8 mouse cellular contexts compared by ENCODE assay signal in genomic region chr7:135768592-135768991, GRCm38 (mm10). TPM values are rescaled to one million over a fixed set of nuclear protein-coding genes. Genes with fewer than 3 reads are reported as not detected.
DNase-seq lines count a peak whose midpoint lies in the region; ATAC-seq and TF ChIP-seq lines count a peak whose summit lies in the region.

No protein-coding gene starts in this region.

- WGBS in lung, adult 2 months = 4% methylated on average over 3 of the region's 3 CpGs

- peak; percentile 69 to 72 for DNase-seq in B cell, adult 2 months
- peak; percentile 87 for DNase-seq in adrenal gland, adult 2 months
- DNase-seq in embryo, embryonic 11.5 days (ENCODE audit: low read depth, low spot score) = peak; percentile 61
- DNase-seq in kidney, postnatal 4 days = peak; percentile 96
- DNase-seq in lung, adult 2 months = peak; percentile 81
- peak; percentile 44 for DNase-seq in retina, adult 2 months (ENCODE audit: low read depth, low spot score)
- peak; percentile 68 for DNase-seq in thymus, postnatal 14 days

- no peak for TF ChIP-seq POLR2A in lung, adult 2 months (IDR thresholded peaks at IDR 0.05; ENCODE audit: borderline replicate concordance, extremely low read depth, low read depth, low read length)

- H3K4me3 ChIP-seq in lung, adult 2 months (replicated peaks; ENCODE audit: extremely low read depth, low read depth, low read length) = no peak overlapping the region

- peak; percentile 91 for ATAC-seq in granulocyte monocyte progenitor cell, adult 5-6 weeks (replicated peaks; ENCODE audit: poor library complexity, severe bottlenecking)

- H3K4me1 ChIP-seq in lung, adult 2 months (ENCODE audit: control insufficient read depth, insufficient read depth, low read length) = no peaks in the 10 kb centered on the region

- peak; percentile 75 for TF ChIP-seq CTCF in lung, adult 2 months (IDR thresholded peaks at IDR 0.05; ENCODE audit: insufficient read depth, low read length)

RNA-seq across cellular contexts. Expression of gene Mki67, which starts 52.4 kb away (rescaled TPM):
- 1 to 10 TPM; 2.4 to 5.4 TPM for total RNA-seq in adrenal gland, adult 2 months (2021)
- polyA plus RNA-seq in adrenal gland, adult 2 months (2012; rRNA removed) = 0.26 and 0.43 TPM in 2 replicates
- total RNA-seq in granulocyte monocyte progenitor cell, adult 5-6 weeks (2014; fragmentation: Nextera tagmentation) = 154 and 199 TPM in 2 replicates
- 269 and 306 TPM in 2 replicates for total RNA-seq in granulocyte monocyte progenitor cell, adult 5-6 weeks (2017)
- polyA plus RNA-seq in lung, adult 2 months (2012; rRNA removed) = 0.32 and 0.73 TPM in 2 replicates

Comparison
In these comparisons a context has a peak if more than half of its experiments do, and no peak if none do; other contexts are left out.
1. DNase-seq: peak in every context shown above with its lines; median percentile 96 in kidney, postnatal 4 days; 87 in adrenal gland, adult 2 months; 81 in lung, adult 2 months; 70 in B cell, adult 2 months; 68 in thymus, postnatal 14 days; 61 in embryo, embryonic 11.5 days; 44 in retina, adult 2 months.
2. RNA of gene Mki67, which starts 52.4 kb away (total RNA-seq): 154 to 306 TPM in granulocyte monocyte progenitor cell, adult 5-6 weeks; 2.4 to 5.4 TPM in adrenal gland, adult 2 months; every median in the first group is over 10 times any median in the second.